Mouse (Mus musculus): Measurements from ENCODE around the gene Alox12b.

Alox12b gene

GRCm38 (mm10) chr11:69172606-69173005 lies 15.8 kb downstream of the Alox12b start:
- no peak for ATAC-seq (ENCODE audit: low TSS enrichment)

GRCm38 (mm10) chr11:69174722-69175121 lies 17.9 kb downstream of the Alox12b start:
- ATAC-seq (ENCODE audit: low TSS enrichment): no peak

GRCm38 (mm10) chr11:69178525-69178924 lies 21.7 kb downstream of the Alox12b start:
- no peak for ATAC-seq (ENCODE audit: low TSS enrichment)

GRCm38 (mm10) chr11:69179512-69179911 lies 22.7 kb downstream of the Alox12b start:
- no peak for ATAC-seq (ENCODE audit: low TSS enrichment)

GRCm38 (mm10) chr11:69180120-69180519 lies 23.3 kb downstream of the Alox12b start:
- ATAC-seq (ENCODE audit: low TSS enrichment): no peak

GRCm38 (mm10) chr11:69185031-69185430 lies 28.2 kb downstream of the Alox12b start:
- ATAC-seq (ENCODE audit: low TSS enrichment): no peak

GRCm38 (mm10) chr11:69185936-69186335 lies 29.1 kb downstream of the Alox12b start:
- ATAC-seq (ENCODE audit: low TSS enrichment): no peak

GRCm38 (mm10) chr11:69192840-69193239 lies 36.1 kb downstream of the Alox12b start:
- no peak for ATAC-seq (ENCODE audit: low TSS enrichment)

GRCm38 (mm10) chr11:69196766-69197165 lies 40.0 kb downstream of the Alox12b start:
- ATAC-seq (ENCODE audit: low TSS enrichment): no peak; the same call in 1 of the 2 replicates

GRCm38 (mm10) chr11:69197194-69197593 lies 40.4 kb downstream of the Alox12b start:
- peak; percentile 23; the same call in 1 of the 2 replicates for ATAC-seq (ENCODE audit: low TSS enrichment)

- ATAC-seq (ENCODE audit: low TSS enrichment): no peak
Measured at GRCm38 (mm10) chr11:69197743-69198142, 41.0 kb downstream of the Alox12b start, which contains the start of gene Alox8. Alox8 (minus strand) TSS chr11:69197843.

- no peak for ATAC-seq (ENCODE audit: low TSS enrichment)
Measured at GRCm38 (mm10) chr11:69199251-69199650, 42.5 kb downstream of the Alox12b start.

GRCm38 (mm10) chr11:69200231-69200630 lies 43.4 kb downstream of the Alox12b start:
- no peak for ATAC-seq (ENCODE audit: low TSS enrichment)

- no peak for ATAC-seq (ENCODE audit: low TSS enrichment)
Measured at GRCm38 (mm10) chr11:69202469-69203230, 45.9 kb downstream of the Alox12b start.

- peak; percentile 99 for ATAC-seq (ENCODE audit: low TSS enrichment)
Measured at GRCm38 (mm10) chr11:69211431-69211830, 54.6 kb downstream of the Alox12b start.

GRCm38 (mm10) chr11:69217411-69217810 lies 60.6 kb downstream of the Alox12b start:
- no peak for ATAC-seq (ENCODE audit: low TSS enrichment)

- no peak for ATAC-seq (ENCODE audit: low TSS enrichment)
Measured at GRCm38 (mm10) chr11:69218661-69219060, 61.9 kb downstream of the Alox12b start.

Measured in frontal cortex, adult (tissue).